Mouse (Mus musculus) ES-Bruce4 (cell line): ENCODE data around the gene Ktn1. TPM values are rescaled to one million over a fixed set of nuclear protein-coding genes. Genes with fewer than 3 reads are reported as not detected.

Experiments used
- H3K27ac ChIP-seq: 2 replicates; pipeline ENCODE4 v1.5.1; 2012; ENCODE audit warnings: low read length, inconsistent platforms; ENCODE audit not compliant: insufficient read depth
- H3K27me3 ChIP-seq: 2 replicates; pipeline ENCODE4 v1.6.1; 2012; ENCODE audit warnings: mild to moderate bottlenecking, low read length, inconsistent platforms; ENCODE audit not compliant: control insufficient read depth, poor library complexity, insufficient read depth, severe bottlenecking
- H3K36me3 ChIP-seq: 2 replicates; pipeline ENCODE4 v1.6.1; 2012; ENCODE audit warnings: inconsistent platforms, mild to moderate bottlenecking, low read length, moderate library complexity; ENCODE audit not compliant: control insufficient read depth, poor library complexity, insufficient read depth, severe bottlenecking
- H3K4me1 ChIP-seq: one replicate; pipeline ENCODE4 v1.8.1; 2011; ENCODE audit warnings: low read length; ENCODE audit not compliant: control insufficient read depth, insufficient read depth
- H3K4me3 ChIP-seq: 2 replicates; pipeline ENCODE4 v1.5.1; 2011; ENCODE audit warnings: low read depth, mild to moderate bottlenecking, low read length
- H3K9ac ChIP-seq: 2 replicates; pipeline ENCODE4 v1.6.1; 2012; ENCODE audit warnings: low read depth, mild to moderate bottlenecking, inconsistent platforms; ENCODE audit not compliant: poor library complexity, severe bottlenecking
- H3K9me3 ChIP-seq: replicated peaks from 2 replicates; pipeline ENCODE4 v1.6.1; 2012; ENCODE audit warnings: mild to moderate bottlenecking, low read length, inconsistent platforms; ENCODE audit not compliant: control insufficient read depth, poor library complexity, insufficient read depth, severe bottlenecking
- CTCF ChIP-seq: IDR thresholded peaks from one replicate; pipeline ENCODE4 v1.8.1; 2011; ENCODE audit warnings: low read depth, low read length
- EP300 ChIP-seq: IDR thresholded peaks from 2 replicates; pipeline ENCODE4 v1.6.1; 2011; ENCODE audit warnings: low read depth, low read length; ENCODE audit not compliant: insufficient read depth
- POLR2A ChIP-seq: IDR thresholded peaks from one replicate; pipeline ENCODE4 v1.8.1; 2011; ENCODE audit warnings: low read length; ENCODE audit not compliant: insufficient read depth
- polyA plus RNA-seq: library from polyadenylated mRNA; stranded (reverse); fragments of >200 nt; gene quantifications from 2 replicates; pipeline ENCODE4 v1.2.4, GENCODE M21; 2011; ENCODE audit warnings: low read depth; ENCODE audit not compliant: missing spikeins, insufficient read depth, insufficient read length

Ktn1 gene
- polyA plus RNA-seq, 1 experiment, result 135 TPM

- Histone ChIP-seq H3K4me1 (peaks cover 2% of the 10 kb centered on the region), H3K27ac (no peak overlapping the region)
- no peak for TF ChIP-seq CTCF
- TF ChIP-seq EP300, result no peak
- no peak for TF ChIP-seq POLR2A
Measured at GRCm38 (mm10) chr14:47650338-47650720, 2.1 kb downstream of the Ktn1 start.

DNA sequence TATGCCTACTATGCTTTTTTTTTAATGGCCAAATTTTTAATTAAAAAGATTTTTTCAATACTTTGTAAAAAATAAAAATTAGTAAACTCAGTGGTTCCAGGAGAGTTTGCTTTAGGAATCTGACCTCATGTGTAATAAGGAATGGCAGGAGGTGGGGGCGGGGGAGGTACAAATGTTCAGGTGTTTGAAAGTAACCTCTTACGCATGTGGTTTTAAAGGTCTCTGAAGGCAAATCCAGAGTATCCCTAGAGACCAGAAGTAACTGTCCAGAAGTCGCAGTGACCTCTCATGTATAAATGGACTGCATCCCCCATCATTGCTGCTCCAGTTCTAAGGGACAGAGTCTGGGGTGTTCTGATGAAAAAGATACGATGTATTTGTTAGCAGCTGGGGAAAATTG, 3.0 kb downstream of the Ktn1 start:
- Histone ChIP-seq H3K4me3 (no peak overlapping the region), H3K27ac (no peak overlapping the region), H3K27me3 (no peaks in the 10 kb centered on the region), H3K9me3 (no peaks in the 10 kb centered on the region), H3K4me1 (peaks cover 2% of the 10 kb centered on the region), H3K9ac (no peak overlapping the region), H3K36me3 (no peaks in the 10 kb centered on the region)
- TF ChIP-seq POLR2A, result no peak
- TF ChIP-seq CTCF, result no peak
- TF ChIP-seq EP300, result no peak

More at GRCm38 (mm10) chr14:47650338-47650720, 2.1 kb downstream of the Ktn1 start:
- Histone ChIP-seq H3K27me3 (no peaks in the 10 kb centered on the region), H3K9ac (peak overlapping the region; percentile 95), H3K4me3 (peak overlapping the region; percentile 23; the same call in 1 of the 2 replicates), H3K9me3 (no peaks in the 10 kb centered on the region), H3K36me3 (no peaks in the 10 kb centered on the region)

DNA sequence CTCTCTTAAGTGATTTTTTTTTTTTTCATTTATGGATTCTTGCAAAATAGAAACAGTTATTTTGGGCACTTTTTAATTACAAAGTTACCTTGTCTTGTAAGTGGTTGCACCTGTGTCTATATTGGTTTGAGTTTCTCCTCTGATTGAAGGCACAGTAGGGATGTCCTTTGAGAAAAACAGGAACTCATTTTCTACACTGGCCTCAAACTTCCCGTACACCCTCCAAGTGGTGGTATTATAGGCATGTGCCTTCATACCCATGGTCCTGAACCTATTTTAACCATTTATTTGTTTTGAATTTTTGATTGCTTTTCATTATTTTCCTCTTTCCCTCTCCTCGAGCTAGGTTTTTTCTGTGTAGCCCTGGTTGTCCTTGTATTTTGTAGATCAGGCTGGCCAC, 7.2 kb downstream of the Ktn1 start:
- Histone ChIP-seq H3K4me3 (no peak overlapping the region), H3K27ac (no peak overlapping the region), H3K9ac (no peak overlapping the region), H3K4me1 (no peaks in the 10 kb centered on the region), H3K27me3 (no peaks in the 10 kb centered on the region), H3K36me3 (no peaks in the 10 kb centered on the region), H3K9me3 (no peaks in the 10 kb centered on the region)
- no peak for TF ChIP-seq CTCF
- TF ChIP-seq POLR2A, result no peak
- TF ChIP-seq EP300, result no peak

DNA sequence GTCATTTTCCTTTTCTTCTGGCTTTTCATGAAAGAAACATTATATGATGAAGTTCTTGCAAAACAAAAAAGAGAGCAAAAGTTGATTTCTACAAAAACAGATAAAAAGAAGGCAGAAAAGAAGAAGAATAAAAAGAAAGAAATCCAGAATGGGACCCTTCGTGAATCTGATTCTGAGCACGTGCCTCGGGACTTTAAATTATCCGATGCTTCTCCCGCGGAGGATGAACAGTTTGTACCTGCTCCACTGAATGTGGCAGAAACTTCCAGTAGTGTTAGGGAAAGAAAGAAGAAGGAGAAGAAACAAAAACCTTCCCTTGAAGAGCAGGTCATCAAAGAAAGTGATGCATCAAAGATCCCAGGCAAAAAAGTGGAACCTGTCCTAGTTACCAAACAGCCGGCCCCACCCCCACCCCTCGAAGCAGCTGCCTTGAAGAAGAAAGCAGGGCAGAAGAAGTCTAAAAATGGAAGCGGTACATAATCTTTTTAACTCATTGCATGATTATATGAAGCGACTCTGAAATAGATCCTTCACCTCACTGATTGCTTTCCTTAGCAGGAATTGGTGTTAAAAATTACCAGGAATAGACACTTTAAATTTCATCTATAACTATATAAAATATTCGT, 15.7 kb downstream of the Ktn1 start:
- 0 out of 2 replicates have a peak, but pooled peaks cover 2% of the 10 kb centered on the region for H3K36me3 ChIP-seq
- H3K9ac ChIP-seq, result no peak overlapping the region
- no peaks in the 10 kb centered on the region for H3K27me3 ChIP-seq
- no peaks in the 10 kb centered on the region for H3K4me1 ChIP-seq
- TF ChIP-seq CTCF, result no peak
- TF ChIP-seq EP300, result no peak
- no peak for TF ChIP-seq POLR2A
- no peak overlapping the region for H3K27ac ChIP-seq
- no peak overlapping the region for H3K4me3 ChIP-seq
- H3K9me3 ChIP-seq, result no peaks in the 10 kb centered on the region

GRCm38 (mm10) chr14:47664470-47664864, 16.2 kb downstream of the Ktn1 start:
- peaks cover 2% of the 10 kb centered on the region; the same call in 1 of the 2 replicates for H3K36me3 ChIP-seq
- no peak overlapping the region for H3K4me3 ChIP-seq
- TF ChIP-seq CTCF, result no peak
- TF ChIP-seq EP300, result no peak
- no peak for TF ChIP-seq POLR2A
- no peaks in the 10 kb centered on the region for H3K9me3 ChIP-seq
- H3K27me3 ChIP-seq, result no peaks in the 10 kb centered on the region
- H3K27ac ChIP-seq, result no peak overlapping the region
- H3K4me1 ChIP-seq, result no peaks in the 10 kb centered on the region
- H3K9ac ChIP-seq, result no peak overlapping the region

- Histone ChIP-seq H3K27me3 (no peaks in the 10 kb centered on the region), H3K9me3 (no peaks in the 10 kb centered on the region), H3K36me3 (peaks cover 2% of the 10 kb centered on the region; the same call in 1 of the 2 replicates), H3K9ac (no peak overlapping the region), H3K4me3 (no peak overlapping the region), H3K27ac (no peak overlapping the region), H3K4me1 (no peaks in the 10 kb centered on the region)
- no peak for TF ChIP-seq POLR2A
- TF ChIP-seq EP300, result no peak
- no peak for TF ChIP-seq CTCF
Measured at GRCm38 (mm10) chr14:47665061-47665778, 17.0 kb downstream of the Ktn1 start.
